Comparison of ENCODE assay signal across 13 mouse cellular contexts in the genomic region with DNA sequence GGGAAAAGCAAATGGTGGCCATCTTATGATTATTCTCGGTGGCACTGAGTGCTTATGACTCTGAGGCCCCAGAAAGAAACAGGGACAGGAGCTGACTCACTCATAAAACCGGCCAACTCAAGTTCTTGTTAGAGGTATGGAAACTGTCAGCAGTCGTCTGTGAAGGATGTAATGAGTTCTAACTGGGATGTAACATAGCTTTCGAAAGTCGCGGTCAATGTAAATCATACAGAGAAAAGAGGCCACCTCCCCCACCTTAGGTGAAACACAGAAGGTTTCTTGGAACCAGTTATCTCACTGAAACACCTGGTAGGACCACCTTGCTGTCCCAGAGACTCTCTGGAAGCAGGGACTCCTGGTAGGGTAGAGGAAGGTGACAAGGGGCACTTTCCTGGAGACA.
DNase-seq lines count a peak whose midpoint lies in the region; ATAC-seq and TF ChIP-seq lines count a peak whose summit lies in the region.
"Had no signal": no experiment of that assay in that cellular context is flagged by ENCODE, and none has a peak within 500 bp of the region (broad histone marks: within the 10 kb centered on the region; RNA-seq: fewer than 3 reads in every experiment).

No protein-coding gene starts in this region.

- DNase-seq in kidney, postnatal 14 days: no peak
- DNase-seq in adrenal gland, adult 18-20 months (ENCODE audit: low spot score in 2 of 2): no peak
- no peak for DNase-seq in thymus, adult 2 months
- DNase-seq: cerebellum, postnatal 25 days; gastrocnemius, postnatal 10 days; lung, postnatal 14 days; right cerebral cortex, postnatal 4 days had no signal

- no peak overlapping the region for H3K9ac ChIP-seq in forebrain, embryonic 12.5 days
- no peak overlapping the region for H3K9ac ChIP-seq in forebrain, embryonic 13.5 days
- no peak overlapping the region for H3K9ac ChIP-seq in kidney, embryonic 16.5 days (replicated peaks; ENCODE audit: low read length)
- peak overlapping the region; percentile 24 for H3K9ac ChIP-seq in liver, embryonic 16.5 days (ENCODE audit: low read depth, low read length)
- H3K9ac ChIP-seq: intestine, embryonic 15.5 days had no signal

- no peaks in the 10 kb centered on the region for H3K36me3 ChIP-seq in forebrain, embryonic 12.5 days (replicated peaks)
- H3K36me3 ChIP-seq in forebrain, embryonic 13.5 days (ENCODE audit: poor library complexity, severe bottlenecking): no peaks in the 10 kb centered on the region
- no peaks in the 10 kb centered on the region for H3K36me3 ChIP-seq in kidney, embryonic 16.5 days (ENCODE audit: insufficient read depth, low read length)
- H3K36me3 ChIP-seq in liver, embryonic 16.5 days (ENCODE audit: control insufficient read depth, insufficient read depth): no peaks in the 10 kb centered on the region
- H3K36me3 ChIP-seq in thymus, adult 2 months (ENCODE audit: control insufficient read depth, insufficient read depth, low read length): no peaks in the 10 kb centered on the region
- H3K36me3 ChIP-seq: intestine, embryonic 15.5 days had no signal

- no peak overlapping the region for H3K4me2 ChIP-seq in forebrain, embryonic 12.5 days
- H3K4me2 ChIP-seq in forebrain, embryonic 13.5 days: no peak overlapping the region
- H3K4me2 ChIP-seq in kidney, embryonic 16.5 days (replicated peaks; ENCODE audit: low read depth, low read length): no peak overlapping the region
- peak overlapping the region; percentile 57 for H3K4me2 ChIP-seq in liver, embryonic 16.5 days (ENCODE audit: low read depth, low read length)
- H3K4me2 ChIP-seq: intestine, embryonic 15.5 days had no signal

- no peaks in the 10 kb centered on the region for H3K9me3 ChIP-seq in forebrain, embryonic 12.5 days
- no peaks in the 10 kb centered on the region for H3K9me3 ChIP-seq in forebrain, embryonic 13.5 days (replicated peaks)
- H3K9me3 ChIP-seq in kidney, embryonic 16.5 days (ENCODE audit: low read length): no peaks in the 10 kb centered on the region
- H3K9me3 ChIP-seq in liver, embryonic 16.5 days (replicated peaks; ENCODE audit: control insufficient read depth, low read length): no peaks in the 10 kb centered on the region
- H3K9me3 ChIP-seq: intestine, embryonic 15.5 days had no signal

- TF ChIP-seq CTCF in cortical plate, adult 2 months (IDR thresholded peaks at IDR 0.05; ENCODE audit: extremely low read depth, insufficient read depth, low read length): no peak
- no peak for TF ChIP-seq CTCF in thymus, adult 2 months (IDR thresholded peaks at IDR 0.05; ENCODE audit: borderline replicate concordance, control insufficient read depth, extremely low read depth, insufficient read depth, low read length, poor library complexity)

- H3K27ac ChIP-seq in forebrain, embryonic 12.5 days: 0 out of 2 replicates have a peak overlapping the region, but pooled peaks have one; percentile 1
- no peak overlapping the region for H3K27ac ChIP-seq in forebrain, embryonic 13.5 days
- H3K27ac ChIP-seq in kidney, embryonic 16.5 days (ENCODE audit: low read length): peak overlapping the region; percentile 77; the same call in 1 of the 2 replicates
- peak overlapping the region; percentile 74 for H3K27ac ChIP-seq in cortical plate, adult 2 months (ENCODE audit: insufficient read depth, low read length)
- peak overlapping the region; percentile 91 for H3K27ac ChIP-seq in liver, embryonic 16.5 days (ENCODE audit: low read length)
- no peak overlapping the region for H3K27ac ChIP-seq in thymus, adult 2 months (ENCODE audit: control insufficient read depth, insufficient read depth, low read length)
- H3K27ac ChIP-seq: intestine, embryonic 15.5 days had no signal

- H3K4me1 ChIP-seq in forebrain, embryonic 12.5 days: peaks cover 63% of the 10 kb centered on the region
- peaks cover 69% of the 10 kb centered on the region for H3K4me1 ChIP-seq in forebrain, embryonic 13.5 days
- peaks cover 31% of the 10 kb centered on the region for H3K4me1 ChIP-seq in kidney, embryonic 16.5 days (ENCODE audit: insufficient read depth, low read length)
- peaks cover 16% of the 10 kb centered on the region for H3K4me1 ChIP-seq in cortical plate, adult 2 months (ENCODE audit: control insufficient read depth, insufficient read depth, low read length)
- peaks cover 60% of the 10 kb centered on the region for H3K4me1 ChIP-seq in liver, embryonic 16.5 days (ENCODE audit: control insufficient read depth, low read depth, low read length)
- no peaks in the 10 kb centered on the region for H3K4me1 ChIP-seq in thymus, adult 2 months (replicated peaks; ENCODE audit: control insufficient read depth, insufficient read depth, low read length)

- no peak for TF ChIP-seq POLR2A in cortical plate, adult 2 months (IDR thresholded peaks at IDR 0.05; ENCODE audit: extremely low read depth, insufficient read depth, low read length)
- no peak for TF ChIP-seq POLR2A in thymus, adult 2 months (IDR thresholded peaks at IDR 0.05; ENCODE audit: control insufficient read depth, extremely low read depth, insufficient read depth, low read length, poor library complexity)

- 83% methylated on average over 6 of the region's 6 CpGs for WGBS in forebrain, embryonic 12.5 days
- WGBS in forebrain, embryonic 13.5 days: 85% methylated on average over 6 of the region's 6 CpGs
- WGBS in kidney, embryonic 16.5 days: 55% methylated on average over 6 of the region's 6 CpGs
- WGBS in liver, embryonic 16.5 days (ENCODE audit: insufficient replicate concordance): 31% methylated on average over 6 of the region's 6 CpGs
- WGBS in thymus, adult 2 months: 94% methylated on average over 6 of the region's 6 CpGs

- H3K4me3 ChIP-seq in forebrain, embryonic 12.5 days (replicated peaks): no peak overlapping the region
- no peak overlapping the region for H3K4me3 ChIP-seq in forebrain, embryonic 13.5 days
- H3K4me3 ChIP-seq in kidney, embryonic 16.5 days (ENCODE audit: low read length): no peak overlapping the region
- H3K4me3 ChIP-seq in cortical plate, adult 2 months (ENCODE audit: insufficient read depth, low read length): no peak overlapping the region
- peak overlapping the region; percentile 25 for H3K4me3 ChIP-seq in liver, embryonic 16.5 days (ENCODE audit: low read depth, low read length)
- no peak overlapping the region for H3K4me3 ChIP-seq in thymus, adult 2 months (ENCODE audit: control insufficient read depth, insufficient read depth, low read length)
- H3K4me3 ChIP-seq: intestine, embryonic 15.5 days had no signal

- no peak for ATAC-seq in forebrain, embryonic 12.5 days (ENCODE audit: low FRiP score)
- ATAC-seq in forebrain, embryonic 13.5 days: no peak
- no peak for ATAC-seq in kidney, embryonic 16.5 days (ENCODE audit: low FRiP score, low TSS enrichment)
- peak; percentile 82 for ATAC-seq in liver, embryonic 16.5 days (ENCODE audit: low read depth)
- ATAC-seq: intestine, embryonic 15.5 days had no signal

- no peaks in the 10 kb centered on the region for H3K27me3 ChIP-seq in forebrain, embryonic 12.5 days
- no peaks in the 10 kb centered on the region for H3K27me3 ChIP-seq in forebrain, embryonic 13.5 days
- H3K27me3 ChIP-seq in kidney, embryonic 16.5 days (ENCODE audit: insufficient read depth, low read length): no peaks in the 10 kb centered on the region
- H3K27me3 ChIP-seq in liver, embryonic 16.5 days (ENCODE audit: control insufficient read depth, insufficient read depth, low read depth, low read length): no peaks in the 10 kb centered on the region
- no peaks in the 10 kb centered on the region for H3K27me3 ChIP-seq in thymus, adult 2 months (ENCODE audit: control insufficient read depth, insufficient read depth, low read length)
- H3K27me3 ChIP-seq: intestine, embryonic 15.5 days had no signal

Comparison
In these comparisons a context has a peak if more than half of its experiments do, and no peak if none do; other contexts are left out.
1. H3K27ac ChIP-seq: peak in forebrain, embryonic 12.5 days (single experiment), kidney, embryonic 16.5 days (single experiment), cortical plate, adult 2 months (single experiment) and liver, embryonic 16.5 days (single experiment); none in forebrain, embryonic 13.5 days (single experiment) and thymus, adult 2 months (single experiment).